Mouse (Mus musculus) embryo, embryonic 10 days (tissue): ENCODE results near the gene Ppa1.
A peak's percentile ranks its signal among the peaks of the same experiment; 100 is the strongest.

Source experiments
- DNase-seq: peaks from one replicate; pipeline ENCODE4 v3.0.0-alpha.2; 2015; ENCODE audit warnings: low spot score

Ppa1 gene

GRCm38 (mm10) chr10:61646557-61646956 is 1.8 kb upstream of the Ppa1 start:
- no peak for DNase-seq

GRCm38 (mm10) chr10:61648737-61649645 is 639 bp downstream of the Ppa1 start:
- DNase-seq, result peak; percentile 18

- no peak for DNase-seq
Measured at GRCm38 (mm10) chr10:61654105-61654504, 5.8 kb downstream of the Ppa1 start.

- no peak for DNase-seq
Measured at GRCm38 (mm10) chr10:61654691-61655090, 6.3 kb downstream of the Ppa1 start.

GRCm38 (mm10) chr10:61655188-61655587 is 6.8 kb downstream of the Ppa1 start:
- DNase-seq, result no peak

- DNase-seq, result no peak
Measured at GRCm38 (mm10) chr10:61656928-61657882, 8.9 kb downstream of the Ppa1 start.

- peak; percentile 26 for DNase-seq
Measured at GRCm38 (mm10) chr10:61657985-61658384, 9.6 kb downstream of the Ppa1 start.

GRCm38 (mm10) chr10:61661887-61662286 is 13.5 kb downstream of the Ppa1 start:
- no peak for DNase-seq

GRCm38 (mm10) chr10:61662391-61662988 is 14.1 kb downstream of the Ppa1 start:
- DNase-seq, result no peak

- DNase-seq, result no peak
Measured at GRCm38 (mm10) chr10:61665111-61665510, 16.8 kb downstream of the Ppa1 start.

GRCm38 (mm10) chr10:61665651-61666050 is 17.3 kb downstream of the Ppa1 start:
- no peak for DNase-seq

GRCm38 (mm10) chr10:61669289-61669688 is 20.9 kb downstream of the Ppa1 start:
- no peak for DNase-seq

- no peak for DNase-seq
Measured at GRCm38 (mm10) chr10:61669896-61670295, 21.5 kb downstream of the Ppa1 start.

- DNase-seq, result no peak
Measured at GRCm38 (mm10) chr10:61670758-61671157, 22.4 kb downstream of the Ppa1 start.

GRCm38 (mm10) chr10:61675935-61676334 is 27.6 kb downstream of the Ppa1 start:
- no peak for DNase-seq

GRCm38 (mm10) chr10:61679545-61679944 is 31.2 kb downstream of the Ppa1 start:
- DNase-seq, result no peak

- peak; percentile 99 for DNase-seq
Measured at GRCm38 (mm10) chr10:61680015-61680913, 31.9 kb downstream of the Ppa1 start, which contains the start of gene Sar1a. Sar1a (plus strand) TSS chr10:61680299.

- no peak for DNase-seq
Measured at GRCm38 (mm10) chr10:61689405-61689804, 41.1 kb downstream of the Ppa1 start.

GRCm38 (mm10) chr10:61693563-61693962 is 45.2 kb downstream of the Ppa1 start:
- DNase-seq, result no peak

GRCm38 (mm10) chr10:61694870-61695670 is 46.7 kb downstream of the Ppa1 start, which contains the start of gene Tysnd1:
Tysnd1 (plus strand) TSS chr10:61695514.
- DNase-seq, result peak; percentile 99
